Mouse (Mus musculus) megakaryocyte, embryonic 14.5 days (primary cell): ENCODE data around the gene Gm10273. TPM values are rescaled to one million over a fixed set of nuclear protein-coding genes. Genes with fewer than 3 reads are reported as not detected.
"Not testable (repeated sequence)": the region's sequence is repeated elsewhere in the genome, so short reads cannot be mapped to it uniquely, and the experiment has no call there.

Experiments
- H3K27me3 ChIP-seq: replicated peaks from 2 replicates; pipeline ENCODE3; 2012; ENCODE audit warnings: inconsistent platforms
- H3K36me3 ChIP-seq: replicated peaks from 2 replicates; pipeline ENCODE3; 2012; ENCODE audit warnings: low read length, inconsistent platforms, mixed read lengths
- H3K4me1 ChIP-seq: 2 replicates; pipeline ENCODE4 v1.6.1; 2012; ENCODE audit warnings: inconsistent platforms
- H3K4me3 ChIP-seq: replicated peaks from 2 replicates; pipeline ENCODE3; 2012; ENCODE audit warnings: moderate library complexity, mild to moderate bottlenecking, inconsistent platforms
- H3K9me3 ChIP-seq: 2 replicates; pipeline ENCODE4 v1.6.1; 2012; ENCODE audit warnings: inconsistent platforms
- FLI1 ChIP-seq: IDR thresholded peaks from 2 replicates; pipeline ENCODE4 v1.6.1; 2012; ENCODE audit warnings: low read length, inconsistent platforms, mixed read lengths
- GATA1 ChIP-seq: IDR thresholded peaks from 3 replicates; pipeline ENCODE4 v1.6.1; 2012; ENCODE audit warnings: mixed read lengths, low read length, inconsistent platforms, borderline replicate concordance
- polyA plus RNA-seq: library from polyadenylated mRNA; stranded (reverse); fragments of >175 nt; gene quantifications from 2 replicates; pipeline ENCODE4 v1.2.3, GENCODE M21; 2012; ENCODE audit warnings: low replicate concordance; ENCODE audit not compliant: insufficient read depth

Gm10273 gene
- polyA plus RNA-seq, result 0.54 TPM in 1 of 2 replicates, not detected in the other

DNA sequence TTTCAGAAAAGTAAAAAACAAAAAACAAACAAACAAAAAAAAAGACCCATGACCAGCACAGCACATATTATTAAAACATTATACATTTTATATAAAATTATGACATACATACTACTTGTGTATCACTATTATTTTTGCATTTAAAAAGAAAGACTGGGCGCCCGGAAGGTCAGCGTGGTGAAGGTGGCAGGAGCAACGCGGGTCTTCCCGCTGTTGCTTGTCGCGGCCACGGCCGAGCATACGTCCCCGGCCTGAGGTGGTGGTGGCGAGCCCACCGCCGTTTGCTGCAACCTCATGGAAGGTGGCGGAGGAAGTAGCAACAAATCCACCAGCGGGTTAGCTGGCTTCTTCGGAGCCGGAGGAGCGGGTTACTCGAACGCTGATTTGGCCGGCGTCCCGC is at the start of gene Gm10273:
Gene Gm10273, plus strand, starts transcription at position 172 of the 400 bp plus-strand sequence.
- not testable (repeated sequence) for H3K4me3 ChIP-seq, H3K27me3 ChIP-seq, H3K36me3 ChIP-seq, H3K9me3 ChIP-seq
- peaks cover 34% of the 10 kb centered on the region for H3K4me1 ChIP-seq

DNA sequence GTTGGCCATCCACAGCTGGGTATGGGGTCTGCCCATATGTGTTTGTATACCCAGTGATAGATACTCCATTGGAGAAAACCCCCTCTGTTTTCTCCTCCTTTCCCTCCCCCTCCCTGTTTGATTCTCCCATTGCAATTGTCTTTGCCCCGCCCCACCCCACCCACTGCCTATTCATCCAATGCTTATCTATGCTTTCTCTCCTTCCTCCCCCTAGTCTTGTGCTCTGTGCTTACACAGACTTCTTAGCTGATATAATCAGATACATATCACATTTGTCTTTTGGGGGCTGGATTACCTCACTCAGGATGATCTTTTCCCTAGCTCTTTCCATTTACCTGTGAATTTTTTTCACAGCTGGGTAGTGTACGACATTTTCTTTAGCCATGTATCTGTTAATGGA is 48.9 kb upstream of the Gm10273 start:
- Histone ChIP-seq H3K9me3 (no peaks in the 10 kb centered on the region), H3K4me3 (no peak overlapping the region), H3K36me3 (peaks cover 95% of the 10 kb centered on the region), H3K27me3 (no peaks in the 10 kb centered on the region), H3K4me1 (peaks cover 18% of the 10 kb centered on the region)
- TF ChIP-seq FLI1 (no peak), GATA1 (no peak)

DNA sequence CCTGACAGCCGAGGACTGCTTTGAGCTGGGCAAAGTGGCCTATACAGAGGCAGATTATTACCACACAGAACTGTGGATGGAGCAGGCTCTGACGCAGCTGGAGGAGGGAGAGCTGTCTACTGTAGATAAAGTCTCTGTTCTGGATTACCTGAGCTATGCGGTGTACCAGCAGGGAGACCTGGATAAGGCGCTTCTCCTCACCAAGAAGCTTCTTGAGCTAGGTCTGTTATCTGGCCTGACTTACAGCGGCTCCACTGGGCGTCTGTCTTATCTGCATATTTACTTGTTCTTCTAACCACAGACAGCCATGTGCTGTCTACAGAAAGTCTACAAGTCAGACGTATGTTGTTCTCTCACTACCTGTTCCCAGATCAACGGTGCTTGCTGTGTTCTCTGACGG is 47.2 kb upstream of the Gm10273 start:
- H3K9me3 ChIP-seq, result no peaks in the 10 kb centered on the region
- H3K27me3 ChIP-seq, result no peaks in the 10 kb centered on the region
- no peak overlapping the region for H3K4me3 ChIP-seq
- H3K4me1 ChIP-seq, result peaks cover 28% of the 10 kb centered on the region
- peaks cover 97% of the 10 kb centered on the region for H3K36me3 ChIP-seq
- TF ChIP-seq FLI1, result no peak
- TF ChIP-seq GATA1, result no peak

DNA sequence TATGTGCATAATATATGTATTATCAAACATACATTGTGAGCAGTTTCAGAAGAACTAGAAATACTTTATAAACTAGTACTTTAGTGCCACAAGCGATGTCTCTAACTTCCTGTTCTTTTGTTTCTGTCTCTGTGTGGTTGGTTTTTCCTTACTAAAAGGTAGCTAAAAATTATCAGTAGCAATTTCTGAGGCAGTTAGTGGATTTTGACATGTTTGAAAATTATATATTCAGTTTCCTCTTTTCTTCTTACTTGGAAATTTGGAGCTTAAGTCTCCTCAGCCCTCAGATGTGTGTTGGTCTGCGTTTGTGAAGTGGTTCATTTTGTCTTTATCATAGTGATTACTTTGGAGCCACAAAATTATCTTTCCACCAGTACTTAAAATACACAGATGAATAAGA is 45.9 kb upstream of the Gm10273 start:
- Histone ChIP-seq H3K36me3 (peaks cover 97% of the 10 kb centered on the region), H3K4me1 (peaks cover 28% of the 10 kb centered on the region)

DNA sequence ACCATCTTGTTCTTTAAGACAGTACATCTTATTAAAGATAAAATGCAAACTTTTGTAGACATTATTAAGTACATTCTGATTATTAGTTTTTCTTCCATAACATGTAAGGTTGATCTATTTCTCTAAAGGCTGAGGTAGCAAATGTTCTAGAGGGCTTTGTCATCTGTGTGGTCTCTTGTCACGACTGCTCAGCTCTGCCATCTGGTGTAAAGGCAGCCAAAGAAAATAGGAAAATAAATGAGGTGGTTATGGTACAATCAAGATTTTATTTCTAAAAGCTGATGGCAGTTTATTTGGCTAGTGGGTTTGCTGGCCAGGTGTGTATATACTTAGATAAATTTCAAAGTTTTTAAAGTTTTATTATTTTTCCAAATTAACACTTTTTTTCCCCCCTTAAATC is 42.4 kb upstream of the Gm10273 start:
- Histone ChIP-seq H3K4me3 (no peak overlapping the region), H3K4me1 (peaks cover 28% of the 10 kb centered on the region), H3K36me3 (peaks cover 96% of the 10 kb centered on the region), H3K9me3 (no peaks in the 10 kb centered on the region), H3K27me3 (no peaks in the 10 kb centered on the region)
- TF ChIP-seq GATA1, result no peak
- no peak for TF ChIP-seq FLI1

More for the DNA sequence above, 45.9 kb upstream of the Gm10273 start:
- no peaks in the 10 kb centered on the region for H3K9me3 ChIP-seq
- no peak for TF ChIP-seq FLI1
- TF ChIP-seq GATA1, result no peak
- no peaks in the 10 kb centered on the region for H3K27me3 ChIP-seq
- no peak overlapping the region for H3K4me3 ChIP-seq

DNA sequence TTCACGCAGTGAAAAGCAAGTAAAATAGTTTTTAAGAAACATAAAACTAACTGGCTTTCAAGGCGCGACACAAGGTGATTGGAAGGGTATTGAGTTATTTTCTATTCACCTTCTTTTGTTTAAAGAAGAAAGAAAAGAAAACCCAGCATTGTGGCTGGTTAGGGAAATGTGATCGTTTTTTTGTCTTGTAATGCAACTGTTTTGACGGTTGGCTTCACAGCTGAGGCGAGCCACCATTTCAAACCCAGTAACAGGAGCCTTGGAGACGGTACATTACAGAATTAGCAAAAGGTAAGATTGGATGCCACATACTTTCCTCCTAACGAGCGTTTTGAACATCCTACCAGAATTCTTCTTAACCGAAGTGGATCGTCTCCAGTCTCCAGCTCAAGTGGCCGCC is 41.3 kb upstream of the Gm10273 start:
- no peak overlapping the region for H3K4me3 ChIP-seq
- H3K4me1 ChIP-seq, result peaks cover 20% of the 10 kb centered on the region
- H3K27me3 ChIP-seq, result no peaks in the 10 kb centered on the region
- TF ChIP-seq FLI1 (no peak), GATA1 (no peak)
- H3K36me3 ChIP-seq, result peaks cover 96% of the 10 kb centered on the region
- H3K9me3 ChIP-seq, result no peaks in the 10 kb centered on the region

DNA sequence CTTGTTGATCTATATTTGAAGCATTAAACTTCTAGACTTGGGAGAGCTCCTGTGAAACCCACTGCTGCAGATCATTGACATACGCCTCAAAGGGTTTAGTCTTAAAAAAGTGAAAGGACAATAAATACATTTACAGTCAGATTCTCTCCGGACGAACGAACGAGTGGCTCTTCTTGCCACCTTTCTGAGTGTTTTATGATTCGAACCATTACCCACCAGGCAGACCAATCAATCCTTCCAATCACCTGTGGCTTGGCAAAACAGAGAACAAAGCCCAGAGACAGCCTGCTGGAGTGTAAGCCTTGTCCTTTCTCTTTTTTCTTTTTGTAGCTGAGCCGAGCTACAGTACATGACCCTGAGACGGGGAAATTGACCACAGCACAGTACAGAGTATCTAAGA is 40.4 kb upstream of the Gm10273 start:
- TF ChIP-seq GATA1 (no peak), FLI1 (no peak)
- no peak overlapping the region for H3K4me3 ChIP-seq
- no peaks in the 10 kb centered on the region for H3K9me3 ChIP-seq
- H3K4me1 ChIP-seq, result peaks cover 20% of the 10 kb centered on the region
- no peaks in the 10 kb centered on the region for H3K27me3 ChIP-seq
- peaks cover 98% of the 10 kb centered on the region for H3K36me3 ChIP-seq

DNA sequence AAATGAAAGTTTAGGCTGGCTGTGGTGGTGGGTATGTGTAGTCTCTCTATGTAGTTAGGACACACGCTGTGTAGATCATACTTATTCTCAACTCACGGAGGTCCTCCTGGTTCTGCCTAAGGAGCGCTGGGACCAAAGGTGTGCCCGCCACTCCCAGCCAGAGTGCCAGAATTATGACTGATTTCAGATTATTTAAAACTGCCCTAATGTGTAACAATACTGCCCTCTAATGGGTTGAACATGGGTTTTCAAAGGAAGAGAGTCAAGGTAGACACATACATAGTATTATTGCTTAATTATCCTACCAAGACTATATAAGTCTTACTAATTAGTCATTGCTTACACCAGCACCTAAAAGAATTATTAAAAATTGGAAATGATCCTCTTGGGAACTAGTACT is 36.7 kb upstream of the Gm10273 start:
- Histone ChIP-seq H3K4me1 (peaks cover 18% of the 10 kb centered on the region), H3K4me3 (no peak overlapping the region), H3K36me3 (peaks cover 98% of the 10 kb centered on the region), H3K27me3 (no peaks in the 10 kb centered on the region), H3K9me3 (no peaks in the 10 kb centered on the region)
- no peak for TF ChIP-seq GATA1
- TF ChIP-seq FLI1, result no peak

DNA sequence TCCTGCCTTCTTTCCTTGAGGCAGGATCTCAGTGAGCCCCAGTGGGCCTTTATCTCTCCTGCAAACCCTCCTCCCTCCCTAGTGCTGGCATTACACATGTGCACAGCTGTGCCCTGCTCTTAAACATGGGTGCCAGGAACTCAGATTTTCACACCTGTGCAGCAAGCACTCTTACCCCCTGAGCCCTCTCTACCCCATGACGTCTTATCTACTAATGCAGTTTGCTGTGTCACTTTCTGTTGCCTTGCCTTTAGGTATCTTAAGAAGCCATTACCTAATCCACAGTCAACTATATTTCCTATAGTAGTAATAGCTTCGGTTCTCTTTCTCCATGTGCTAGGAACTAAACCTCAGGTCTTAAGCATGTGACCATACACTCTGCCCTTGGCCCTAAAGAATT is 32.2 kb upstream of the Gm10273 start:
- H3K9me3 ChIP-seq, result no peaks in the 10 kb centered on the region
- H3K27me3 ChIP-seq, result no peaks in the 10 kb centered on the region
- TF ChIP-seq FLI1 (no peak), GATA1 (no peak)
- peaks cover 99% of the 10 kb centered on the region for H3K36me3 ChIP-seq
- peaks cover 18% of the 10 kb centered on the region for H3K4me1 ChIP-seq
- H3K4me3 ChIP-seq, result no peak overlapping the region

DNA sequence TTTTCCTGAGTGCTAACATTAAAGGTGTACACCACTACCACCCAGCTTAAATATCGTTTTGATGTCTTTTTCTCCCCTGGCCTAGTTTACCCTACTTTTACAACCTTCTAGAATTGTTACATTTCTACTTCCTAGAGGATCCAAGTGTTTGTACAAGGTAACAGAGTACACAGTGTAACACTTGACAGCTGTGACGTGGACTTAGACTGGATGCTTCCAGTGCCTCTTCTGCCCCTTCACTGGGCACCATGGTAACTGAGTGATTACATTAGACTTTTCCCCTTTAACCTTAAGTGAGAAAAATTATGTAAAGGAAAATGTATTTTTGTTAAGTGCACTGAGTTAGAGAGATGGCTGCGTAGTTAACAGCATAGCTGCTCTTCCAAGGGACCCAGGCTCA is 30.9 kb upstream of the Gm10273 start:
- H3K36me3 ChIP-seq, result peaks cover 100% of the 10 kb centered on the region
- peaks cover 18% of the 10 kb centered on the region for H3K4me1 ChIP-seq
- H3K4me3 ChIP-seq, result no peak overlapping the region
- TF ChIP-seq GATA1 (no peak), FLI1 (no peak)
- no peaks in the 10 kb centered on the region for H3K9me3 ChIP-seq
- H3K27me3 ChIP-seq, result no peaks in the 10 kb centered on the region
